Mouse (Mus musculus) hindbrain, embryonic 16.5 days (tissue): ENCODE results near the gene Gtf3c1. TPM values are rescaled to one million over a fixed set of nuclear protein-coding genes. Genes with fewer than 3 reads are reported as not detected.
"Not testable (repeated sequence)": the region's sequence is repeated elsewhere in the genome, so short reads cannot be mapped to it uniquely, and the experiment has no call there.

Source experiments
- ATAC-seq: fragments of 200-750 bp; cut with Nextera tagmentation; 2 replicates; pipeline ENCODE4 v1.8.0; 2017; ENCODE audit warnings: moderate TSS enrichment, moderate library complexity
- H3K27ac ChIP-seq: fragments of 300-500 bp; sonication (generic); 2 replicates; pipeline ENCODE4 v1.5.1; 2014; ENCODE audit warnings: low read depth, mild to moderate bottlenecking, control low read depth, low read length, moderate library complexity
- H3K27me3 ChIP-seq: fragments of 300-500 bp; sonication (generic); replicated peaks from 2 replicates; pipeline ENCODE4 v1.6.1; 2014; ENCODE audit warnings: low read length; ENCODE audit not compliant: control insufficient read depth, insufficient read depth
- H3K36me3 ChIP-seq: fragments of 300-500 bp; sonication (generic); 2 replicates; pipeline ENCODE4 v1.6.1; 2014; ENCODE audit warnings: mild to moderate bottlenecking, low read length, moderate library complexity, mixed read lengths; ENCODE audit not compliant: control insufficient read depth, insufficient read depth
- H3K4me1 ChIP-seq: fragments of 300-500 bp; sonication (generic); 2 replicates; pipeline ENCODE4 v1.6.1; 2014; ENCODE audit warnings: low read depth, low read length; ENCODE audit not compliant: control insufficient read depth, insufficient read depth
- H3K4me2 ChIP-seq: fragments of 300-500 bp; sonication (generic); 2 replicates; pipeline ENCODE4 v1.6.1; 2014; ENCODE audit warnings: mild to moderate bottlenecking, low read length, control low read depth, moderate library complexity
- H3K4me3 ChIP-seq: fragments of 300-500 bp; sonication (generic); 2 replicates; pipeline ENCODE4 v1.5.1; 2014; ENCODE audit warnings: mild to moderate bottlenecking, low read length, control low read depth, moderate library complexity
- H3K9ac ChIP-seq: fragments of 300-500 bp; sonication (generic); 2 replicates; pipeline ENCODE4 v1.6.1; 2014; ENCODE audit warnings: low read depth, mild to moderate bottlenecking, control low read depth, low read length, moderate library complexity
- H3K9me3 ChIP-seq: fragments of 300-500 bp; sonication (generic); 2 replicates; pipeline ENCODE4 v1.6.1; 2014; ENCODE audit warnings: mild to moderate bottlenecking, low read length, moderate library complexity; ENCODE audit not compliant: control insufficient read depth
- WGBS: fragments of 180-500 bp; shearing (Covaris S2); extraction: QIAGEN DNeasy Blood & Tissue Kit; methylation state at CpG from one replicate; pipeline ENCODE4 v1.1.7; 2014; 5-methylcytosine and 5-hydroxymethylcytosine counted together
- polyA plus RNA-seq: library from polyadenylated mRNA; unstranded; fragments of >200 nt; fragmentation: Nextera tagmentation; extraction: Ambion mirVana; gene quantifications from 2 replicates; pipeline ENCODE4 v1.2.1, GENCODE M21; 2015

The Gtf3c1 gene
- polyA plus RNA-seq, 1 experiment from 2014 or later = 23.0 TPM

DNA sequence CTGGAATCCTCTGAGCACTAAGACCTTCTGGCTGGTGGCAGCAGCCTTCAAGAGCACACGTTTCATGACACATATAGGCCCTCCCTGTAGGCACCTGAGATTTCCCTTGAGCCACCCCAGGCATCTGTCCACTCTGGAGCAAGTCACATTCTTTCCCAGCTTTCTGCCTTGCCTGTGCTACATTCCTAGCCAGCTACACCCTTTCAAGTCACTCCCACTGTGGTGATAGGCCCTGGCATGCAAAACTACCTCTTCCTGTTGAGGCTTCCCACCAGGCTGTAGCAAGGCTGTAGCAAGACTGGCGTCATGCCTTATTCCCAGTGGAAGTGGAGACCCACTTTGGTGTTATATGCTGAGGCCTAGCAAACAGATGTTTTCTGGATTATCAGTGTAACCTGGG, 9.1 kb upstream of the Gtf3c1 start:
- ATAC-seq = no peak
- no peak overlapping the region for H3K27ac ChIP-seq
- no peaks in the 10 kb centered on the region for H3K36me3 ChIP-seq
- no peak overlapping the region for H3K4me3 ChIP-seq
- H3K4me1 ChIP-seq = peaks cover 4% of the 10 kb centered on the region; the same call in 1 of the 2 replicates
- H3K9ac ChIP-seq = no peak overlapping the region
- no peak overlapping the region for H3K4me2 ChIP-seq
- H3K9me3 ChIP-seq = no peaks in the 10 kb centered on the region
- 65% methylated on average over 2 of the region's 2 CpGs for whole genome bisulfite sequencing
- no peaks in the 10 kb centered on the region for H3K27me3 ChIP-seq

GRCm38 (mm10) chr7:125714803-125715202, 7.2 kb upstream of the Gtf3c1 start:
- no peaks in the 10 kb centered on the region for H3K4me1 ChIP-seq
- no peak overlapping the region for H3K4me3 ChIP-seq
- ATAC-seq = no peak
- no peak overlapping the region for H3K9ac ChIP-seq
- no peaks in the 10 kb centered on the region for H3K36me3 ChIP-seq
- no peaks in the 10 kb centered on the region for H3K27me3 ChIP-seq
- WGBS = 87% methylated on average over 3 of the region's 3 CpGs
- no peaks in the 10 kb centered on the region for H3K9me3 ChIP-seq
- H3K27ac ChIP-seq = no peak overlapping the region
- H3K4me2 ChIP-seq = no peak overlapping the region

GRCm38 (mm10) chr7:125713542-125714055, 6.0 kb upstream of the Gtf3c1 start:
- H3K4me3 ChIP-seq, H3K27ac ChIP-seq, H3K9ac ChIP-seq, H3K4me2 ChIP-seq, H3K36me3 ChIP-seq, H3K4me1 ChIP-seq, ATAC-seq, H3K9me3 ChIP-seq, H3K27me3 ChIP-seq: not testable (repeated sequence)
- WGBS = 97% methylated on average over 7 of the region's 7 CpGs

DNA sequence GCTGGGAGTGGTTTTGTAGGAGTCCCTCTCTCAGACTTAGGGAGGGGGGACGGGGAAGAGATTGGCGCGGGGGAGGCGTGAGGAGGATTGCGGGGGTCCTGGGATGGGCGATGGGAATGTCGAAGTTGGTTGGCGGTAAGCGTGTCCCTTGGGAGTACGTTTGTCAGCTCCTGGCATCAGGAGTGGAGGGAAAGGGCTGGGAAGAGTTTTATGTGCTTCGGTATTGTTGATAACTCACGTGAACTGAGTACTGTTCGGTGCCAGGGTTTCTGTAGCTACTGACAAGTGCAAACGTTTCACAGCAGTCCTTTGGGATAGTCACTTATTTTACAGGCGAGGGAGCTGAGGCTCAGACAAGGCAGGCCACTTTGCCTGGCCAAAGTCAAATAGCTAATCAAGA, 520 bp upstream of the Gtf3c1 start:
- peaks cover 5% of the 10 kb centered on the region for H3K36me3 ChIP-seq
- H3K4me3 ChIP-seq = peak overlapping the region; percentile 68
- no peak for ATAC-seq
- peak overlapping the region; percentile 63 for H3K27ac ChIP-seq
- 0% methylated on average over 15 of the region's 15 CpGs for WGBS
- peaks cover 32% of the 10 kb centered on the region for H3K4me1 ChIP-seq
- peak overlapping the region; percentile 82 for H3K9ac ChIP-seq
- H3K27me3 ChIP-seq = no peaks in the 10 kb centered on the region
- no peaks in the 10 kb centered on the region for H3K9me3 ChIP-seq
- peak overlapping the region; percentile 79 for H3K4me2 ChIP-seq

DNA sequence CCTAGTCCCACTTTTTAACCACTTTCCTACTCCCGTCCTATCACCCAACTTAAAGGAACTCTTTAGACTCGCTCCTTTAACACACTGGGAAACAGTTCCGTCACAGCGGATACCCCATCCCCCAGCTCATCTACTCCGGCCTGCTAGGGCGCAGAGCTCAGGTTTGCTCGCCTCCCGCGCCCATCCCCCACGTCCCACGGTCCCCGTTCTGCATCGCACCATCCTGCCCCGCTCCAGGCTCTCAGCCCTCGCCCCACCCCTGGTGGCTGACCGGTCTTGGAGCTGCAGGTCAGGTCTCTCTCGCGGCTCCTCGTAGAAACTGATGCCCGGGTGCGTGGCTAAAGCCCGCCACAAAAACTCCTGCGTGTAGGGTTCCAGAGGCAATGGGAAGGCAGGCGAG, 394 bp downstream of the Gtf3c1 start:
- Histone ChIP-seq H3K4me1 (peaks cover 32% of the 10 kb centered on the region), H3K4me3 (peak overlapping the region; percentile 68), H3K9ac (peak overlapping the region; percentile 85), H3K36me3 (peaks cover 12% of the 10 kb centered on the region), H3K27ac (peak overlapping the region; percentile 80), H3K4me2 (peak overlapping the region; percentile 90), H3K27me3 (no peaks in the 10 kb centered on the region), H3K9me3 (no peaks in the 10 kb centered on the region)
- peak; percentile 75 for ATAC-seq
- under 1% methylated on average over 24 of the region's 24 CpGs for WGBS

DNA sequence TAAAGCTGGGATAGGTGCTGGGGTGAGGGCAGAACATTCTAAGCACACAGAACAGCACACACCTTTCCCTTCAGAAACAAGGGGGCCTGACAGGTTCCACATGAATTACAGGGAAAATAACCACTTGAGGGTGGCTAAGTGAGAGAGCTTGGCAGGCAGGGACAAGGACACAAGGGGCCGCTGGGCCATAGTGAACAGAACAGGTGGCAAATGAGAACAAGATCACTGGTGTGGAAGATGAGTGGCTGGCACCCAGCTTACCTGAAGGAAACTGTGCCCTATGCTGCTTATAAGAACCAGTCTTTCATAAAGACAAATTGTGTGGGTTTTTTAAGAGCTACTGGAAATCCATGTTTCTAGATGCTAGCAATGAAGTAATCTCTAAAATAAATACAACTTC, 4.8 kb downstream of the Gtf3c1 start:
- peaks cover 55% of the 10 kb centered on the region for H3K36me3 ChIP-seq
- peaks cover 22% of the 10 kb centered on the region for H3K4me1 ChIP-seq
- ATAC-seq = no peak
- peaks cover 4% of the 10 kb centered on the region; the same call in 1 of the 2 replicates for H3K9me3 ChIP-seq
- 83% methylated on average over 1 of the region's 1 CpGs for WGBS
- no peak overlapping the region for H3K27ac ChIP-seq
- no peak overlapping the region for H3K4me2 ChIP-seq
- H3K4me3 ChIP-seq = no peak overlapping the region
- no peaks in the 10 kb centered on the region for H3K27me3 ChIP-seq
- H3K9ac ChIP-seq = no peak overlapping the region

DNA sequence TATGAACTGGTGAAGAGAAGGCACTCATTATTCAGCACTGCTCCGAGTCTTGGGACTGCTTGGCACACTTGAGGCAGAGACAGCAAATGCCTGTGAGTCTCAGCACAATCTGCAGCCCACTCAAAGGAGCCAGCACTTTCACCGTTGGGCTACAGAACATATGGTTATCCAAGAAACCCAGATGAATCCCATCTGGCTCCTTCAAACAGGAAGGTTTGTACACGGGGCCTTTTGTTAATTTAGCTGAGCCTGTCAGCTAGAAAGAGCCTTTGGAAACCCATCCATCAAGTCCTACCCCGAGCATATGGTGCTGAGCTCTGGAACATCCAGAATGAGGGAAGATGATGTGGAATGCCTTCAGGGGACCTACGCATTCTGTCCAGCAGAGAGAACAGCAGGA, 13.5 kb downstream of the Gtf3c1 start:
- H3K4me3 ChIP-seq = no peak overlapping the region
- WGBS = 60% methylated on average over 5 of the region's 5 CpGs
- H3K27ac ChIP-seq = no peak overlapping the region
- no peaks in the 10 kb centered on the region for H3K27me3 ChIP-seq
- H3K9ac ChIP-seq = no peak overlapping the region
- ATAC-seq = no peak
- H3K4me1 ChIP-seq = no peaks in the 10 kb centered on the region
- H3K36me3 ChIP-seq = peaks cover 59% of the 10 kb centered on the region
- no peak overlapping the region for H3K4me2 ChIP-seq
- peaks cover 4% of the 10 kb centered on the region; the same call in 1 of the 2 replicates for H3K9me3 ChIP-seq

GRCm38 (mm10) chr7:125690516-125690915, 17.1 kb downstream of the Gtf3c1 start:
- Histone ChIP-seq H3K9me3 (no peaks in the 10 kb centered on the region), H3K9ac (no peak overlapping the region), H3K27ac (no peak overlapping the region), H3K4me1 (no peaks in the 10 kb centered on the region), H3K4me2 (no peak overlapping the region), H3K27me3 (no peaks in the 10 kb centered on the region), H3K36me3 (peaks cover 43% of the 10 kb centered on the region), H3K4me3 (no peak overlapping the region)
- ATAC-seq = no peak
- WGBS = 94% methylated on average over 4 of the region's 4 CpGs

DNA sequence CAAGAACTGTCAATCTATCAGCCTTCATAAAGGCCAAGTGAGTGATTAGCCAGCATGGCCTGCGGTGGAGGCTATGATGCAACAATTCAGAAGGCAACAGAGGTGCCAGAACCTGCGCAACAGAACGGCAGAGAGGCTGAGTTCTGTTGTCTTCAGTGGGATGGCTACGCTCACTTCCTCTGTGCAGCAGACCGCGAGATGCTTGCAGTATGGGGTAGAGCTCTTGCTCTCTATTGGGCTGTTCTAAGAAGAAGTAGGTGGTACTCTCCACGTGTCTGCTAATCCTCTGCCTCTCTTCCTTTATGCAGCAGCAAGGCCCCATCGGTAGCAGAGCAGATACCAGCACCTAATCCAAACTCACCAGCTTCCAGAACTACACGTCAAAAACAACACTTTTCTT, 27.6 kb downstream of the Gtf3c1 start:
- WGBS = 83% methylated on average over 9 of the region's 9 CpGs
- Histone ChIP-seq H3K4me2 (no peak overlapping the region), H3K27me3 (no peaks in the 10 kb centered on the region)

DNA sequence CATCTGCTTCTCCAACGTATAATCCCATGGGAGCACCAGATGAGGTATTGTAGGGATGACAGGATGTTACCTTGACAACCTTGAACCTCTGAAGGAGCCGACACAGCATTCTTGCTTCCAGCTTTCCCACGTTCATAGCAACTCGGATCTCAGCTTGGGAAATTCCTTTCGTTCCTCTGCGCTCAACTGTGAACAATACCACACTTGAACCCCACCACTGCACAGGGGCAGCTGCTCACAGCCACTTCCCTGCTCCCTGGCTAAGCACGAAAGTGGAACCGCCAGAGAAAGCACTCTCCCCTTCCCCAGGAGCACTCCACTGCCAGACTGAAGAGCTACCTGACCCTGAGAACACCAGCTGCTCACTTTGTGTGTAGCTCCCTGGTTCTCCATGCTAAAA, 28.8 kb downstream of the Gtf3c1 start:
- no peak overlapping the region; the same call in 1 of the 2 replicates for H3K27ac ChIP-seq
- WGBS = 51% methylated on average over 8 of the region's 8 CpGs
- H3K4me1 ChIP-seq = no peaks in the 10 kb centered on the region

More for the DNA sequence above, 27.6 kb downstream of the Gtf3c1 start:
- Histone ChIP-seq H3K36me3 (peaks cover 51% of the 10 kb centered on the region), H3K9me3 (no peaks in the 10 kb centered on the region), H3K4me1 (no peaks in the 10 kb centered on the region), H3K9ac (no peak overlapping the region), H3K4me3 (no peak overlapping the region), H3K27ac (no peak overlapping the region)
- ATAC-seq = no peak

More for the DNA sequence above, 28.8 kb downstream of the Gtf3c1 start:
- Histone ChIP-seq H3K27me3 (no peaks in the 10 kb centered on the region), H3K4me3 (no peak overlapping the region), H3K9me3 (no peaks in the 10 kb centered on the region), H3K4me2 (no peak overlapping the region), H3K36me3 (peaks cover 63% of the 10 kb centered on the region), H3K9ac (no peak overlapping the region; the same call in 1 of the 2 replicates)
- ATAC-seq = no peak
